Mouse (Mus musculus) heart, postnatal 0 days (tissue): Measurements from ENCODE around the gene Gm21060.

Experiments
- CTCF ChIP-seq: IDR thresholded peaks from 2 replicates; pipeline ENCODE4 v1.5.1; 2016; ENCODE audit warnings: antibody characterized with exemption, control low read depth, low read depth
- EP300 ChIP-seq: IDR thresholded peaks from 2 replicates; pipeline ENCODE4 v1.6.1; 2016; ENCODE audit warnings: antibody characterized with exemption, low read depth

- no peak for TF ChIP-seq CTCF
- no peak for TF ChIP-seq EP300
These were observed 35.6 kb downstream of the Gm21060 start for GRCm38 (mm10) chr19:61261241-61261640.
